Mouse (Mus musculus) hindbrain, embryonic 16.5 days (tissue): ENCODE measurements around the gene Rapgef6. TPM values are rescaled to one million over a fixed set of nuclear protein-coding genes. Genes with fewer than 3 reads are reported as not detected.
A peak's percentile ranks its signal among the peaks of the same experiment; 100 is the strongest.

Experiments used
- ATAC-seq: fragments of 200-750 bp; cut with Nextera tagmentation; 2 replicates; pipeline ENCODE4 v1.8.0; 2017; ENCODE audit warnings: moderate TSS enrichment, moderate library complexity
- H3K27ac ChIP-seq: fragments of 300-500 bp; sonication (generic); 2 replicates; pipeline ENCODE4 v1.5.1; 2014; ENCODE audit warnings: low read depth, mild to moderate bottlenecking, control low read depth, low read length, moderate library complexity
- H3K27me3 ChIP-seq: fragments of 300-500 bp; sonication (generic); replicated peaks from 2 replicates; pipeline ENCODE4 v1.6.1; 2014; ENCODE audit warnings: low read length; ENCODE audit not compliant: control insufficient read depth, insufficient read depth
- H3K36me3 ChIP-seq: fragments of 300-500 bp; sonication (generic); 2 replicates; pipeline ENCODE4 v1.6.1; 2014; ENCODE audit warnings: mild to moderate bottlenecking, low read length, moderate library complexity, mixed read lengths; ENCODE audit not compliant: control insufficient read depth, insufficient read depth
- H3K4me1 ChIP-seq: fragments of 300-500 bp; sonication (generic); 2 replicates; pipeline ENCODE4 v1.6.1; 2014; ENCODE audit warnings: low read depth, low read length; ENCODE audit not compliant: control insufficient read depth, insufficient read depth
- H3K4me2 ChIP-seq: fragments of 300-500 bp; sonication (generic); 2 replicates; pipeline ENCODE4 v1.6.1; 2014; ENCODE audit warnings: mild to moderate bottlenecking, low read length, control low read depth, moderate library complexity
- H3K4me3 ChIP-seq: fragments of 300-500 bp; sonication (generic); 2 replicates; pipeline ENCODE4 v1.5.1; 2014; ENCODE audit warnings: mild to moderate bottlenecking, low read length, control low read depth, moderate library complexity
- H3K9ac ChIP-seq: fragments of 300-500 bp; sonication (generic); 2 replicates; pipeline ENCODE4 v1.6.1; 2014; ENCODE audit warnings: low read depth, mild to moderate bottlenecking, control low read depth, low read length, moderate library complexity
- H3K9me3 ChIP-seq: fragments of 300-500 bp; sonication (generic); 2 replicates; pipeline ENCODE4 v1.6.1; 2014; ENCODE audit warnings: mild to moderate bottlenecking, low read length, moderate library complexity; ENCODE audit not compliant: control insufficient read depth
- WGBS: fragments of 180-500 bp; shearing (Covaris S2); extraction: QIAGEN DNeasy Blood & Tissue Kit; methylation state at CpG from one replicate; pipeline ENCODE4 v1.1.7; 2014; 5-methylcytosine and 5-hydroxymethylcytosine counted together
- polyA plus RNA-seq: library from polyadenylated mRNA; unstranded; fragments of >200 nt; fragmentation: Nextera tagmentation; extraction: Ambion mirVana; gene quantifications from 2 replicates; pipeline ENCODE4 v1.2.1, GENCODE M21; 2015

The Rapgef6 gene
- polyA plus RNA-seq, 1 experiment from 2014 or later = 37.4 TPM

DNA sequence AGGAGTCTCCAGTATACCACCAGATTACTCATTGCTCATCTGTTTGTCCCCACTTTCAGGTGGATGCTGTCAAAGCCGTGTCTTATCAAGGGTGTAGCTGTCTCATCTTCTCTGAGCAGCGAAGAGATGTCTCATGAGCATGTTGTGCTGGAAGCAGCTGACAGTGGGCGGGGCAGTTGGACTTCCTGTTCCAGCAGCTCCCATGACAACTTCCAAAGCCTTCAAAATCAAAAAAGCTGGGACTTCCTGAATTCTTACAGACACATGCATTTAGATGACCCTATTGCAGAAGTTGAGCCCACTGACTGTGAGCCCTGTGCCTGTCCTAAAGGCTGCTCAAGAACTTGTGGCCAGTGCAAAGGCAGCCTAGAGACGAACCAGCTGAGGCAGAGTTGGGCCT lies 168.5 kb downstream of the Rapgef6 start:
- Histone ChIP-seq H3K27ac (no peak overlapping the region), H3K9me3 (no peaks in the 10 kb centered on the region), H3K4me1 (no peaks in the 10 kb centered on the region), H3K9ac (no peak overlapping the region), H3K27me3 (no peaks in the 10 kb centered on the region), H3K4me2 (no peak overlapping the region), H3K36me3 (peaks cover 14% of the 10 kb centered on the region), H3K4me3 (no peak overlapping the region)
- ATAC-seq = no peak
- WGBS = 85% methylated on average over 4 of the region's 4 CpGs

DNA sequence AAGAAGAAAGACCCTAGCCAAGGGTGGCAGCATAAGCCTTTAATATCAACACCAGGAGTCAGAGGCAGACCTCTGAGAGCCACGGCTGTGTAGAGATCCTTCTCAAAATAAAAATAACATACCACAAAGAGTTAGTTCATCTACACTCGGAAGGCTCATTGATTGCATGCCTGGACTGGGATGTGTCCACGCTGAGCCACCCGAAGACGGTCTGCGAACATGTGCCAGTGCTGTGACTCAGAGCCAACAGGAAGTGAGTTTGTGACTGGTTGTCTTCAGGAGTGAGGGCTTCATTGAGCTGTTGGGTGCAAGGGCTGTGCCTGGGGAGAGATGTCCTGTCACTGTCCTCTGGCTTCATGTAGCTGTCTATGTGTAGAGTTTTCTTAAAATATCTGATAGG lies 171.0 kb downstream of the Rapgef6 start:
- ATAC-seq = no peak
- H3K4me2 ChIP-seq = no peak overlapping the region
- H3K36me3 ChIP-seq = peaks cover 25% of the 10 kb centered on the region
- H3K27ac ChIP-seq = no peak overlapping the region
- H3K27me3 ChIP-seq = no peaks in the 10 kb centered on the region
- H3K9me3 ChIP-seq = no peaks in the 10 kb centered on the region
- no peak overlapping the region for H3K4me3 ChIP-seq
- H3K4me1 ChIP-seq = no peaks in the 10 kb centered on the region
- 88% methylated on average over 6 of the region's 6 CpGs for WGBS
- H3K9ac ChIP-seq = no peak overlapping the region

GRCm38 (mm10) chr11:54694291-54694690 lies 171.6 kb downstream of the Rapgef6 start:
- no peak overlapping the region for H3K4me3 ChIP-seq
- H3K4me1 ChIP-seq = no peaks in the 10 kb centered on the region
- 88% methylated on average over 8 of the region's 8 CpGs for WGBS
- no peak overlapping the region for H3K27ac ChIP-seq
- ATAC-seq = no peak
- H3K9me3 ChIP-seq = no peaks in the 10 kb centered on the region
- no peak overlapping the region for H3K4me2 ChIP-seq
- H3K9ac ChIP-seq = no peak overlapping the region
- no peaks in the 10 kb centered on the region for H3K27me3 ChIP-seq
- peaks cover 25% of the 10 kb centered on the region for H3K36me3 ChIP-seq

DNA sequence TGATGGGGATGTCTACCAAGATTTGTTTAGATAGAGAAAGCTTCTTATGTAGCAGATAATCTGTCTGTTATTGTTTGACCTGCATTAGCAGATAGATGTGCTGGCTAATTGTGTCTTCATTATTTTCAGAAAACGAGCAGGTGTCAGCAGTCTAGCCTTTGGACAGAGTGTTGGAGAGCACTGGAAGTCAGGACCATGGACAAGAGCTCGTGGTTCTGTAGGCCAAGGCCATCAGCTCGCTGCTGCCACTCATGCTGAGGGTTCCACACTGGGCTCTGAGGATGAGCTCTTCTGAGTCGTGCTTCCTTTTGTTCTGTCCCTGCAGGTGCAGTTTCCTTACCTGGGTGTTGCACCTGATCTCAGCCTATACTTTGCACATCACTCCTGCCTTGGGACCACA lies 173.3 kb downstream of the Rapgef6 start:
- Histone ChIP-seq H3K27me3 (no peaks in the 10 kb centered on the region), H3K36me3 (peaks cover 23% of the 10 kb centered on the region), H3K9me3 (no peaks in the 10 kb centered on the region), H3K27ac (no peak overlapping the region), H3K4me3 (no peak overlapping the region), H3K9ac (no peak overlapping the region), H3K4me2 (no peak overlapping the region), H3K4me1 (no peaks in the 10 kb centered on the region)
- ATAC-seq = no peak
- 73% methylated on average over 4 of the region's 4 CpGs for WGBS

- H3K9me3 ChIP-seq = no peaks in the 10 kb centered on the region
- H3K36me3 ChIP-seq = peaks cover 18% of the 10 kb centered on the region
- no peaks in the 10 kb centered on the region for H3K27me3 ChIP-seq
- no peak overlapping the region for H3K4me3 ChIP-seq
- WGBS = 75% methylated on average over 5 of the region's 5 CpGs
- no peak overlapping the region for H3K9ac ChIP-seq
- H3K27ac ChIP-seq = no peak overlapping the region
- ATAC-seq = no peak
- H3K4me1 ChIP-seq = no peaks in the 10 kb centered on the region
- H3K4me2 ChIP-seq = no peak overlapping the region
Measured at GRCm38 (mm10) chr11:54697611-54698010, 175.0 kb downstream of the Rapgef6 start.

DNA sequence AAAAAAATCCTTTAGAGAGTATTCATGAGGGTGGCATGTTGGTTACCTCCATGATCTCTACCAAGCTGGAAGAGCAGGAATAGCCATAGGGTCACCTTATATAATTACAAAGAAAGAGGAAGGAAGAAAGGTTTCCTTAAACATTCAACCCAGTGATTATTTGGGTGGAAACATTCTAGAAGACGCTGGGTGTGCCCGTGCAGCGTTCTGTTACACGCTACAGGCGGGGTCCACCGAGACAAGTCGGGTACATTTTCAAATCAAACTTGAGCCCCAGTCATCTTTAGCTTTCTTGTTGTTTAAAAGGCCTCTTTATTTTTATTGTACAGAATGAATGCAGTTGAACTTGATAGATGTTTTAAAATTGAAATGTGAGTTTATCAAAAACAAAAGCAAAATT lies 176.0 kb downstream of the Rapgef6 start:
- no peaks in the 10 kb centered on the region for H3K4me1 ChIP-seq
- H3K27ac ChIP-seq = no peak overlapping the region
- H3K4me2 ChIP-seq = no peak overlapping the region
- no peak overlapping the region for H3K9ac ChIP-seq
- no peaks in the 10 kb centered on the region for H3K27me3 ChIP-seq
- ATAC-seq = no peak
- no peaks in the 10 kb centered on the region for H3K9me3 ChIP-seq
- H3K36me3 ChIP-seq = peaks cover 18% of the 10 kb centered on the region
- H3K4me3 ChIP-seq = no peak overlapping the region
- 96% methylated on average over 7 of the region's 7 CpGs for WGBS

- no peak for ATAC-seq
- WGBS = 81% methylated on average over 3 of the region's 3 CpGs
- Histone ChIP-seq H3K27me3 (no peaks in the 10 kb centered on the region), H3K36me3 (peaks cover 18% of the 10 kb centered on the region), H3K9me3 (no peaks in the 10 kb centered on the region), H3K4me1 (no peaks in the 10 kb centered on the region), H3K4me2 (no peak overlapping the region), H3K4me3 (no peak overlapping the region), H3K9ac (no peak overlapping the region), H3K27ac (no peak overlapping the region)
Measured at GRCm38 (mm10) chr11:54699972-54700371, 177.3 kb downstream of the Rapgef6 start.

GRCm38 (mm10) chr11:54701848-54702247 lies 179.2 kb downstream of the Rapgef6 start:
- no peaks in the 10 kb centered on the region for H3K9me3 ChIP-seq
- WGBS = 94% methylated on average over 8 of the region's 8 CpGs
- H3K27ac ChIP-seq = no peak overlapping the region
- no peaks in the 10 kb centered on the region for H3K27me3 ChIP-seq
- no peak overlapping the region for H3K9ac ChIP-seq
- H3K36me3 ChIP-seq = peaks cover 10% of the 10 kb centered on the region
- no peak overlapping the region for H3K4me2 ChIP-seq
- H3K4me3 ChIP-seq = no peak overlapping the region
- no peaks in the 10 kb centered on the region for H3K4me1 ChIP-seq
- no peak for ATAC-seq

- H3K9ac ChIP-seq = no peak overlapping the region
- H3K4me1 ChIP-seq = no peaks in the 10 kb centered on the region
- ATAC-seq = 0 out of 2 replicates have a peak, but pooled peaks have one; percentile 4
- no peak overlapping the region for H3K4me3 ChIP-seq
- 35% methylated on average over 4 of the region's 4 CpGs for WGBS
- H3K9me3 ChIP-seq = no peaks in the 10 kb centered on the region
- H3K36me3 ChIP-seq = no peaks in the 10 kb centered on the region
- no peaks in the 10 kb centered on the region for H3K27me3 ChIP-seq
- H3K4me2 ChIP-seq = no peak overlapping the region
- no peak overlapping the region for H3K27ac ChIP-seq
Measured at GRCm38 (mm10) chr11:54703306-54703705, 180.7 kb downstream of the Rapgef6 start.

DNA sequence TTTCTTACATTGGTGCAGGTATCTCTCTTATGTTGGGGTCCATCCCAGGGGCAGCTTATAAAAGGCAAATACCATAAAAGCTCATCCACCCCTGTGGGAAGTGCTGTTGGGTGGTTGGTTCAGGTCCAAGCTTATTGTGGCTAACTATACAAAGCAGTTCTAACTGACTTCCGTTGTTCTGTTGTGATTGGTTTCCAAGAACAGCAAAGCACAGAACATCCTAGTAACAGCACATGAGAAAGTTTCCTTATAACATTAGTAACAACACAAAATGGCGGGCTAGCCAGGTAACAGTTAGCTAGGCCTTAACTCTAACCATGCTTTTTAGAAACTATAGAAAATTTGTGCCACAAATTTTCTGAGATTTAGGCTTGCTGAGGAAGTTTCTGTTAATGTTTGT lies 185.5 kb downstream of the Rapgef6 start:
- 83% methylated on average over 2 of the region's 2 CpGs for WGBS
- H3K9ac ChIP-seq = no peak overlapping the region
- ATAC-seq = no peak
- no peaks in the 10 kb centered on the region for H3K9me3 ChIP-seq
- no peaks in the 10 kb centered on the region for H3K36me3 ChIP-seq
- H3K4me1 ChIP-seq = no peaks in the 10 kb centered on the region
- no peak overlapping the region for H3K27ac ChIP-seq
- H3K4me2 ChIP-seq = no peak overlapping the region
- H3K4me3 ChIP-seq = no peak overlapping the region
- no peaks in the 10 kb centered on the region for H3K27me3 ChIP-seq
